Mouse (Mus musculus): ENCODE results near the gene Btrc. TPM values are rescaled to one million over a fixed set of nuclear protein-coding genes. Genes with fewer than 3 reads are reported as not detected.
A peak's percentile ranks its signal among the peaks of the same experiment; 100 is the strongest.

Btrc gene
- polyA plus RNA-seq, 1 experiment from 2014 or later = 29.5 TPM

DNA sequence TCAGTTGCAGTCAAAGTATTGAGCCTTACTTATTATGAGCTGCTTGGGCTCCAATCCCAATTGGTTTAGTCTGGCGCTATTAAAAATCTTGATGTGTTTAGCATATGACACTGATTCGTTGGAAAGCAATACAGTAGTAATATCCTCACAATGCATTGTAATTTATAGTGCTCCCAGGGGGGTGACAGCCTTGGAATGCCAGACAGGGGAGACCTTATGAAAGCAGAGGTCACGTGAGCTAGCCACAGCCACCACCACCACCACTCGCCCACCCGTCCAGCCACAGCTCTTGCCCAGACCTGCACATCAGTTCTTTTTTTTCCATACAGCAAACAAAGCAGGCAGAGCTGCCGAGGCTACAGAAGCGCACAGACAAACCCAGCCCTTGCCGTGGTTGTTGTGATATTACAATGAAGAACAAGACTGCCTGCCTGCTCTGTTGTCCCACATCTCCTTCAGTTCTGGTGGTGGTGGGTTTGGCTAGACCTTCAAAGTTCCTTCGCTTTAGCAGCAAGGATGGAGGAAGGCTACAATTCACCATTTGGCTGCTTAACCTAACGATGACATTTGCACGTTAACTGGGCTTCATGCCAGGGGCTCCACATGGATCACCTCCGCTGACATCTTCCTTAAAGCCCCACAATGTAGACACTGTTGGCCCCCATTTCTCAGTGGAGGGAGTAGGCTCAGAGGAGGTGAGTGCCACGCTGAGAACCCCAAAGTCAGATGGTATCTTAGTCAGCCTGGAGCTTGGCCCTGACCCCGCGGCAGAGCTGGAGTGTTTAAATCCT, 202.6 kb downstream of the Btrc start:
- no peak overlapping the region for H3K27ac ChIP-seq
- no peak for DNase-seq (ENCODE audit: low spot score)
- H3K27me3 ChIP-seq (ENCODE audit: insufficient read depth, low read length) = no peaks in the 10 kb centered on the region
- H3K36me3 ChIP-seq (ENCODE audit: insufficient read depth, low read length) = peaks cover 4% of the 10 kb centered on the region; the same call in 1 of the 2 replicates
- no peaks in the 10 kb centered on the region for H3K9me3 ChIP-seq (replicated peaks; ENCODE audit: low read length)
- no peak overlapping the region for H3K4me2 ChIP-seq (ENCODE audit: low read length)
- peaks cover 9% of the 10 kb centered on the region; the same call in 1 of the 2 replicates for H3K4me1 ChIP-seq (replicated peaks; ENCODE audit: insufficient read depth, low read length)
- no peak overlapping the region for H3K9ac ChIP-seq (ENCODE audit: low read depth, low read length)
- TF ChIP-seq CTCF (IDR thresholded peaks at IDR 0.05; ENCODE audit: low read depth) = no peak
- 46% methylated on average over 15 of the region's 15 CpGs for WGBS
- no peak for ATAC-seq (replicated peaks; ENCODE audit: low FRiP score, low read depth)
- H3K4me3 ChIP-seq (replicated peaks; ENCODE audit: low read depth, low read length) = no peak overlapping the region

DNA sequence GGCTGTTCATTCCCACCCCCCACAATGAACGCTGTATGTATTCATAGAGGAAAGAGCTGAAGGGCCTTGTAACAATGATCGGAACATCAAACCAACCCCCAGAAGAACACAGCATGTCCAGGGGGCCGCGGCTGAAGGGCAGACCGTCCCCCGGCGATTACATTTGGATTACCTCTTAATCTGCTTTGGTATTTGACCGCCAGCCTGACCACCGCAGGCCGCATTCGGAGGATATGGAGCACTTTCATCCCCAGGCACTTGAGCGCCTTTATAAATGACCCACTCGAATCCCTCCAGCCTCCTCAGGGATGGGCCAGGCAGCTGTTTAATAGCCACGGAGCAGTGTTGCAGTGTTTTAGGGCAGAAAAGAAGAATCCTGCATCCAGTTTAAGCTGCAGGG, 203.8 kb downstream of the Btrc start:
- Histone ChIP-seq H3K9ac (ENCODE audit: low read depth, low read length) (no peak overlapping the region), H3K4me3 (replicated peaks; ENCODE audit: low read depth, low read length) (no peak overlapping the region), H3K4me2 (ENCODE audit: low read length) (no peak overlapping the region), H3K36me3 (ENCODE audit: insufficient read depth, low read length) (peaks cover 4% of the 10 kb centered on the region; the same call in 1 of the 2 replicates), H3K4me1 (replicated peaks; ENCODE audit: insufficient read depth, low read length) (peaks cover 9% of the 10 kb centered on the region; the same call in 1 of the 2 replicates), H3K27ac (no peak overlapping the region), H3K9me3 (replicated peaks; ENCODE audit: low read length) (no peaks in the 10 kb centered on the region), H3K27me3 (ENCODE audit: insufficient read depth, low read length) (no peaks in the 10 kb centered on the region)
- 69% methylated on average over 14 of the region's 14 CpGs for WGBS
- no peak for TF ChIP-seq CTCF (IDR thresholded peaks at IDR 0.05; ENCODE audit: low read depth)
- no peak for DNase-seq (ENCODE audit: low spot score)
- ATAC-seq (replicated peaks; ENCODE audit: low FRiP score, low read depth) = no peak

DNA sequence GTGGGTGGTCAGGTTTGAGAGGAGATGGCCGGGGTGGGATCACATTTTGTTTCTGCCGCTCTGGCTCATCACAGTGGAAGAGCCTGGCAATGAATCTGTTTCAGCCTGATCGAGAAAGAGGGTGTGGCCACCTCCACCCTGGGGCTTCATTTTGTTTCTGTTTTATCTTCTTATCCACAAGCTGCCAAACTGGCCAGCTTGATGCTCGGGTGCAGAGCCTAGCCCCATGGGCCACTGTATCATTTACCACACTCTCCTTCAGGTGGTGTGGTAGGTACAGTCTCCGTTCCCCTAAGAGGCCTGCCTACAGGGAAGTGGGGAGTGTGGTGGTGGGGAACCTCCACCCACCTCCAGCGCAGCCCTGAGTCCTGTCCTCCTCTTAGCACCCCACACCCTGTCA, 209.5 kb downstream of the Btrc start:
- Histone ChIP-seq H3K9ac (ENCODE audit: low read depth, low read length) (no peak overlapping the region), H3K4me3 (replicated peaks; ENCODE audit: low read depth, low read length) (no peak overlapping the region), H3K4me1 (replicated peaks; ENCODE audit: insufficient read depth, low read length) (peaks cover 3% of the 10 kb centered on the region; the same call in 1 of the 2 replicates), H3K27ac (no peak overlapping the region), H3K4me2 (ENCODE audit: low read length) (no peak overlapping the region), H3K27me3 (ENCODE audit: insufficient read depth, low read length) (no peaks in the 10 kb centered on the region), H3K9me3 (replicated peaks; ENCODE audit: low read length) (no peaks in the 10 kb centered on the region), H3K36me3 (ENCODE audit: insufficient read depth, low read length) (peaks cover 12% of the 10 kb centered on the region)
- no peak for TF ChIP-seq CTCF (IDR thresholded peaks at IDR 0.05; ENCODE audit: low read depth)
- DNase-seq (ENCODE audit: low spot score) = no peak
- ATAC-seq (replicated peaks; ENCODE audit: low FRiP score, low read depth) = no peak
- 83% methylated on average over 6 of the region's 6 CpGs for WGBS

DNA sequence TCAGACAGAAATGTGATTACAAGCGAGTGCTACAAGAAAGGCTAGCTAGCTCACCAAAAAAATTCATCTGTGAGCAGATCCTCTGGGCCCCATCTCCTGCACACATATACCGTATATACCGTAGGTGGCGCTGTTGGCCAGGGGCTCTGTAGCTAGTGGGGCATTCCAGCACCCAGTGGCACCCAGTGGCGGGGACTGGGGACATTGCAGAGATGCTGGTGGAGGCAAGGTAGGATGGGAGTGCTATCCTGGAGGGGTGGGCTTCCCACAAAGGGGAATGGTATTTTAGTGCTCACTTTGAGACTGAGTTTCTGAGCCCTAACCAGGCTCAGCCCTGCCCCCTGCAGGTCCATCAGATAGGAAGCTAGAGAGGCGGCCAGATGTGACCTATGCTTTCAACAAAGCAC, 210.3 kb downstream of the Btrc start:
- H3K27ac ChIP-seq = no peak overlapping the region
- H3K4me3 ChIP-seq (replicated peaks; ENCODE audit: low read depth, low read length) = no peak overlapping the region
- no peaks in the 10 kb centered on the region for H3K27me3 ChIP-seq (ENCODE audit: insufficient read depth, low read length)
- H3K9ac ChIP-seq (ENCODE audit: low read depth, low read length) = no peak overlapping the region
- peaks cover 3% of the 10 kb centered on the region; the same call in 1 of the 2 replicates for H3K4me1 ChIP-seq (replicated peaks; ENCODE audit: insufficient read depth, low read length)
- no peaks in the 10 kb centered on the region for H3K9me3 ChIP-seq (replicated peaks; ENCODE audit: low read length)
- ATAC-seq (replicated peaks; ENCODE audit: low FRiP score, low read depth) (peak; percentile 60; the same call in 1 of the 2 replicates), DNase-seq (ENCODE audit: low spot score) (peak; percentile 91)
- H3K4me2 ChIP-seq (ENCODE audit: low read length) = no peak overlapping the region
- H3K36me3 ChIP-seq (ENCODE audit: insufficient read depth, low read length) = peaks cover 20% of the 10 kb centered on the region
- whole genome bisulfite sequencing = 20% methylated on average over 6 of the region's 6 CpGs
- peak; percentile 95 for TF ChIP-seq CTCF (IDR thresholded peaks at IDR 0.05; ENCODE audit: low read depth)

DNA sequence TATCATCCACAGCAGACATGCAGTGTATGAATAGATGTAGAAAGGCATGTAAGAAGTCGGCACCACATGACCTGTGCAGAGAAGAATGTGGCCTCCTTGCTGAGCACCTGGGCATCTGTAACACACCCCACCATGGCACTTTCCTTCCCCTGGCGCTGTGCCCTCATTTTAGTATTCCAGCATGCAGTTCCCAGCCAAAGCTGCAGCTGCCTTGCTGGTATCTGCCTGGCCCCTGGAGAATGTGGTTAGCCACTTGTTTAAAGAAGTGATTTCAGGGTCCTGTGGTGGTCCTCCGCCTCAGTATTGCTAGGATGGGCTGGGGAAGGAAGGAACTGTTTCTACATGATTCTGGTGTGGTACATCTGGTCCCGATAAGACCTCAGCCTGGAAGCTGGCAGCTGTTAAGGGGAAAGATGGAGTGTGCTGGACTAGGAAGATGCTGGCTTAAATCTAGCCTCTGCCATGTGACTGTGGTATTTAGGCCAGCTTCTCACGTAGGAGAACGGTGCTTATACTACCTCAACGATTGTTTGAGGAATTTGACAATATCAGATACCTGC, 210.9 kb downstream of the Btrc start:
- Histone ChIP-seq H3K4me1 (replicated peaks; ENCODE audit: insufficient read depth, low read length) (peaks cover 3% of the 10 kb centered on the region; the same call in 1 of the 2 replicates), H3K9me3 (replicated peaks; ENCODE audit: low read length) (no peaks in the 10 kb centered on the region), H3K36me3 (ENCODE audit: insufficient read depth, low read length) (peaks cover 25% of the 10 kb centered on the region), H3K27ac (no peak overlapping the region), H3K4me3 (replicated peaks; ENCODE audit: low read depth, low read length) (no peak overlapping the region), H3K27me3 (ENCODE audit: insufficient read depth, low read length) (no peaks in the 10 kb centered on the region), H3K9ac (ENCODE audit: low read depth, low read length) (no peak overlapping the region), H3K4me2 (ENCODE audit: low read length) (no peak overlapping the region)
- no peak for TF ChIP-seq CTCF (IDR thresholded peaks at IDR 0.05; ENCODE audit: low read depth)
- ATAC-seq (replicated peaks; ENCODE audit: low FRiP score, low read depth) (no peak), DNase-seq (ENCODE audit: low spot score) (no peak)
- 77% methylated on average over 7 of the region's 7 CpGs for WGBS

DNA sequence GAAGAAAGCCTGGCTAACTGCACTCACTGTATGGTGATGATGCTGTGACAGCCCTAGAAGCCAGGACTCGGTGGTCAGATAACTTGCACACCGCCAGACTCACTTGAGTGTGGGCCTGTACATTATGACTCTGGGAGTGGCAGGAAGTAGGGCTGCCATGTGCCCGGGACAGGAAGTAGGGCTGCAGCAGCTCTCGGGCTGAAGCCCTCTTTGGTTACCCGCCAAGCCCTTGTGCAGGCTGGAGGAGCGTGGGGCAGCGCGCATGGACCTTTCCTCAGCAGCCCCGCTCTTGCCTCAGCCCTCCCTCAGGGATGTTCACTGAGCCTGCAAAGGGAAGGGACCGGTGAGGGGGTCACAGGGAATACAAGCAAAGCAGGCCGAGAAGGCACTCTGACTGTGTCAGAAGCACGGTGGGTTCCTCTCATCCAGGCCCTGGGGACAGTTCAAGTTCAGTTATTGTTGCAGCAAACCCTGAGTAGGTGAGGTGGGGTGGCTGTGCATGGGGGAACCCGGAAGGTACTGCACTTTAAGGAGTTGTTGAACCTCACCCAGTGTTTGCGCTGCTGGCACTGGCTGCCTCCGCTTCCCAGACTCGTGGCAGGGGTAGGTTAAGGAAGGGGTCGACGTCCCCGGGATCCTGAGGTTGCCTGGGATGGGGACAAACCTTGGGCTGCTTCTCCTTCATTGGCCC, 211.6 kb downstream of the Btrc start:
- no peak overlapping the region for H3K27ac ChIP-seq
- no peak overlapping the region for H3K9ac ChIP-seq (ENCODE audit: low read depth, low read length)
- TF ChIP-seq CTCF (IDR thresholded peaks at IDR 0.05; ENCODE audit: low read depth) = no peak
- no peak overlapping the region for H3K4me2 ChIP-seq (ENCODE audit: low read length)
- DNase-seq (ENCODE audit: low spot score) (no peak), ATAC-seq (replicated peaks; ENCODE audit: low FRiP score, low read depth) (no peak)
- 47% methylated on average over 19 of the region's 19 CpGs for WGBS
- H3K36me3 ChIP-seq (ENCODE audit: insufficient read depth, low read length) = peaks cover 27% of the 10 kb centered on the region
- no peak overlapping the region for H3K4me3 ChIP-seq (replicated peaks; ENCODE audit: low read depth, low read length)
- no peaks in the 10 kb centered on the region; the same call in 1 of the 2 replicates for H3K4me1 ChIP-seq (replicated peaks; ENCODE audit: insufficient read depth, low read length)
- H3K9me3 ChIP-seq (replicated peaks; ENCODE audit: low read length) = no peaks in the 10 kb centered on the region
- H3K27me3 ChIP-seq (ENCODE audit: insufficient read depth, low read length) = no peaks in the 10 kb centered on the region
